Mouse (Mus musculus): Measurements from ENCODE around the gene Ifit1bl2.
"Not testable (repeated sequence)": the region's sequence is repeated elsewhere in the genome, so short reads cannot be mapped to it uniquely, and the experiment has no call there.

The Ifit1bl2 gene

DNA sequence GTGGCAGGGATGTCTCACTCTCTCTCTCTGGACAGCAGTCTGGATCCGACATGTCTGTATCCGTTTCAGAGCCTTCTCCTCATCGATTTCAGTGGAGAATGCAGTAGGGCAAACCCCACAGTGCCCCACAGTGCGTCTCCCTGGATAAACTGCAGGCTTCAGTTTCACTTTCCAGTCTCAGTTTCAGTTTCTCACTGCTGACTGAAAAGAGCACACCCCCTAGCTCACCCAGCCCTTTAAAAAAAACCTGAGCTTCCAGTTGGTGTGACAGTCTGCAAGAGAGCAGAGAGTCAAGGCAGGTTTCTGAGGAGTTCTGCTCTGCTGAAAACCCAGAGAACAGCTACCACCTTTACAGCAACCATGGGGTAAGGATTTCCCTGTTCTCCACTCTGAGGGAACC, at the start of gene Ifit1bl2, which contains the start of gene Ifit1:
Gene Ifit1bl2, minus strand, starts transcription at position 121 of the 400 bp plus-strand sequence.
Gene Ifit1, plus strand, starts transcription at position 249 of the 400 bp plus-strand sequence.
- DNase-seq, result no peak

DNA sequence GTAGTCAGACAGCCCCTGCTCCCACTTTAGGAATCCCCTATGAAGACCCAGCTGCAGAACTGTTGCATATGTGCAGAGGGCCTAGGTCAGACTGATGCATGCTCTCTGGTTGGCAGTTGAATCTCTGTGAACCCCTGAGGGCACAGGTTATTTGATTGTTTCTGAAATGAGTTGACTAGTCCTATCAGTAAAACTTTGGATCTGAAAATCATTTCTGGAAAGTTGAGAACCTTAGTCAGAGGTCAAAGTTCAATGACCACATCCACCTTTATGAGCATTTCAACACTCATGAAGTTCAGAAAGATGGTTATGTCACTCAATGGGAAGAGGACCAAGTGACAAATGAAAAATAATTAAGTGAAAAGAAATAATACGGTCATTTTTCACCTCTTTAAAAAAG, 45.0 kb upstream of the Ifit1bl2 start:
- no peak for DNase-seq

DNA sequence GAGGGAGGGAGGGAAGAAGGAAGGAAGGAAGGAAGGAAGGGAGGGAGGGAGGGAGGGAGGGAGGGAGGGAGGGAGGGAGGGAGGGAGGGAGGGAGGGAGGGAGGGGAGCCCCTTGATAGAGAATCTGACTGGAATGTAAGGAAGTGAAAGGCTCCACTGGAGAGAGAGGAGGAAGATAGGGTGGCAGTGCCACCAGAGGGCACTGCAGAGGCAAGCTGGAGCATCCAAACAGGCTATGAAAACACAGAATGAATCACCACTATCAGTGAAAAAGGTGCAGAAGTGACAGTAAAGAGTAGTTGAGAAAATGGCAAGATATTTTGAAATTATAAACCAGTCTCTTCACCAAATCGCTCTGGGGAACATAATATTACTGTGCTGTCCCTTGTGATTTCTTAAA, 44.3 kb upstream of the Ifit1bl2 start:
- DNase-seq, result peak; percentile 25

DNA sequence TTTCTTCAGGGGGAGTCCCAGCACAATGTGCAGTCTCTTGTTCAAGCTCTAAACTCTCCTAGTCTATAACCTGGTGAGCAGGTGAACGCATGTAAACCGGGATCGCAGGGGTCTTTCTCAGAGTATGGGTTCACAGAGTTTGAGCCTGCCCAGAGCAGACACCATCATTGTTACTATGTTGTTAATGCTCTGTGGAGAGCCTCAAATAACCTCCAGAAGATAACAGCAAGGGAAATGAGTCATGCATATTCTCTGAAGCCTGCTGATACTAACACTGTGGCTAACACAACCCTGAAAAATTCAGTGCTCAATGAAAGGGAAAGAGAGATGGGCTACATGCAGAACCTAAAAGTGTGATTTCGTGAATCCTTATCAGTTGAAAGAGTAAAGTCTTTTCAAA, 37.9 kb upstream of the Ifit1bl2 start:
- no peak for DNase-seq

DNA sequence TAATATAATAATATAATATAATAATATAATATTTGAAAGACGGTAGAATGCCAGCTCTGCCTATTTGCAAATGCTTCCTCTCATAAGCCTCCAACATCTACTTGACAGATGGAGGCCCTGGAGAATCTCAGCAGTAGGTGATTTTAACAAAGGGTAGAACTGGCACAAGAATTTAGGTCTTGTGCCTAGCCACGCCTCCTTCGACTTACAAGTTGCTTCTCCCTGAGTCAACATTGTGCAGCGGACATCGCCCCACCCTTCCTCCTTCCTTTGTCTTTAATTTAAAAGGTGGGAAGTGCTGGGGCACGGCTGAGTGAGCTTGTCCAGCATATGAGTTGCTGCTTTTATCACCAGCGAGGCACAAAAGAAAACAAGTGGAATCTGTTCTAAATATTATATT, 32.9 kb upstream of the Ifit1bl2 start:
- DNase-seq, result no peak

DNA sequence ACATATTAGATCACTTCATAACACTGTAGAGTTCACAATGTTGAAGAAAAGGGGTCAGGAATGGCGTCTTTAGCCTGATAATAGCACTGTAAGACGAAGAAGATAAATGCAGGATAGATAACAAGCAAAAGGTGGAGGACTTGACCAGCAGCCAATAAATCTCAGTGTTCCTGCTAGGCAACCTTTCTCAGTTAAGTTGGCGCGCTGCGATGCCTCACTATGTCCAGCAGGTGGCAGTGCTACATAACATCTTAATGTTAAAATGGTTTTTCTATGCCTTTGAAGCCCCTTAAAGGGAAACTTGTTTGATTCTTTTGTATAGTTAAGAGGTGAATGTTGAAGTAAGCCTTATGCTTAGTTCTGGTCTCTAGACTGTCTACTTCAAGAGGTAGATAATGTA, 25.6 kb upstream of the Ifit1bl2 start:
- DNase-seq, result peak; percentile 44

DNA sequence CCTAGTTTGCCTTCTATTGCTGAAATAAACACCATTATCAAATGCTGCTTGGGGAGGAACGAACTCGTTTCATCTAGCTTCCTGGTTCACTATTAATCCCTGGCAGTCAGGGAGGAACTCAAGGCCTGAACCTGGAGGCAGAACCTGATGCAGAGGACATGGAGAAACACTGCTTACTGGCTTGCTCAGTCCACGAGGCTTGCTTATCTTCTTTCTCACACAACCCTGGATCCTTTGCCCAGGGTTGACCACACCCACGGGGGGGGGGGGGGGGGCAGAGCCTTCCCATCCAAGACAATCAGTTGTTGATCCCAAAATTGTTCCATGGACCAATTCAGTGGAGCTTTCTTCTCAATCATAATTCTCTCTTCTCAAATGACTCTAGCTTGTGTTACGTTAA, 22.2 kb upstream of the Ifit1bl2 start:
- no peak for DNase-seq

DNA sequence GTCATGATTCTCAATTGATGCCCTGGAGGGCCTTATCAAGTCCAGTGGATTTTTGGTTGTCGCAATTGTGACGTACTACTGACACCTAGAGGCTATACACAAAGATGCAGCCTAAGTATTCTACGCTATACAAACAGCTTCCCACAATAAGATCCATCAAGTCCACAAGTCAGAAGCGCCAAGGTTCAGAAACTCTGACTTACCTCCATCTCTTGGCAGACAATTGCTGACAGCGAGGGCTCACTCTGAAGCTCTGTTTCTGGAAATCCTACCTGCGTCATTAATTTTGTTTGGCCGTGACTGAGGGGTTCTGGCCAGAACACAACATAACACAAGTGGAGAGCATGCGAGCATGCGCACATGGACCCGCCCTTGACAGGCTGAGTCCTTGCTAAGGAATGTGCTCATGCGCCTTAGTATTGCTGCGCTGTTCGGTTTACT, 21.5 kb upstream of the Ifit1bl2 start:
- DNase-seq, result peak; percentile 53

DNA sequence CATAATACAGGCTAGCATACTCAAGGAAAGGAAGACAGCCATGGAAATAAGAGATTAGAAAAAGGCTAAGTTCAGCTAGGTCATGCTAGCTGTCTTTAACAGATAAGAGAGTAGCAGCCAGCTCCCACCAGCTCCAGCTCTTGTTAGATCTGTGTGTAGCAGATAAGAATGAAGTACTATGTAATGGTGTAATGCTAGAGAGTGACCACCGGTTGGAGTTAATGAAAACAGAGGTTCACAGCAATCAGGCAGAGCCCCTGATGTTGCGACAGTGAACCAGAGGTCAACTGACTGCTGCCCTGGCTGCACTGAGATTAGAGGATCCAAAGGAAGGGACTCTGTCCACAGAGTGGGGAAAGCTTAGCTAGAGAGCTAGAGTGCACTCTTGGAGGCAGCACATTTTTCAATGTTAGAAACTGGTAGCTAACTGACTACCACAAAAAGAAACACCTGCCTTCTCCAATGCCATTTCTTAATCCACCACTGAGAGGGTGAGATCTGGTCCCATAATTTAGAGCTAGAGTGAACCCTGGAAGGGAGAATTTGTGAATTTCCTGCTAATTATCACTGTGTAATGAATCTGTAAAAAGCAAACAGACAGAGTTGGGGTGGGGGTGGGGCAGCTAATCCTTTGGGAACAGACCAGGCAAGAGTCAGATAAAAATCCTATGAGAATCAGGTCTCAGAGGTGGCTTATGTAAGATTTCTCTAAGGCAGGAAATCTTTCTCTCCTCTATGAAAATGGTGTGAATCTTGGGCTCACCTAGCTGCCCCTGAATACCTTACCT, 16.2 kb upstream of the Ifit1bl2 start:
- no peak for DNase-seq

DNA sequence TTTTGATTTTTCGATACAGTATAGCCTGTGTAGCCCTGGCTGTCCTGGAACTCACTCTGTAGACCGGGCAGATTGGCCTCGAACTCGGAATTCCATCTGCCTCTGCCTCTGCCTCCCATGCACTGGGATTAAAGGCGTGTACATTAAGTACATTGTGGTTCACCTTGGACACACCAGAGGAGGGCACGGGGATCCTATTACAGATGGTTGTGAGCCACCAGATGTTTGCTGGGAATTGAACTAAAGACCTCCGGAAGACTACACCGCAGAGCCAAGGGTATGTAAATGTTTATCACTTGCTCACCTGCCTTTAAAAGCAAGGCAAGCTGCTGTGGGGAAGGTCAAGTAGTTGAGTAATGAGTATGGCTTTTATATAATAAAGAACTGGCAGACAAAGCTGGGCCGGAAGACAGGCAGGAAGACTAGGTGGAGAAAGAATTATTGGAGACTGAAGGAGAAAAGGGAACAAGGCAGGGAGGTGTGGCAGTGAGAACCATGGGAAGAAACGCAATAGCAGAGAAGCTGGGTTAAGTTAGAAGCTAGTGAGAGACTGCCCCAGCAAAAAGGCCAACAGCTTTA, 14.8 kb upstream of the Ifit1bl2 start:
- DNase-seq, result no peak

DNA sequence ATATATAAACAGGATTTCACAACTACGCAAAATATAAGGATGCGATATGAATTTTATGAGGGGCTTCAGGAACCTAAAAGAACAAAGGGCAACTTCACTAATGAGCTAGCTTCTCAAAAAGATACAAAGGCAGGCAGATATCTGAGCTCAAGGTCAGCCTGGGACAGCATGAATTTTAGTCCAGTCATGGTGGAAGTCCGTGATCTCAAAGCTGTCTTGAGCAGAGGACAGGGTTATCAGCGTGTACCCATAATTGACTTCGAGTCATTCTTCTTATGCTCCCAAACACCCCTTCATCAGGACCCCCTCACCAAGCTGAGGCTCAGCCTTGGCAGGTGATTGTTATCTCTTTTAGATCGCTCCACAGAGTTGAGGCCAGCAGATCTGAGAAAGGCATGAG, 10.5 kb upstream of the Ifit1bl2 start:
- DNase-seq, result no peak

DNA sequence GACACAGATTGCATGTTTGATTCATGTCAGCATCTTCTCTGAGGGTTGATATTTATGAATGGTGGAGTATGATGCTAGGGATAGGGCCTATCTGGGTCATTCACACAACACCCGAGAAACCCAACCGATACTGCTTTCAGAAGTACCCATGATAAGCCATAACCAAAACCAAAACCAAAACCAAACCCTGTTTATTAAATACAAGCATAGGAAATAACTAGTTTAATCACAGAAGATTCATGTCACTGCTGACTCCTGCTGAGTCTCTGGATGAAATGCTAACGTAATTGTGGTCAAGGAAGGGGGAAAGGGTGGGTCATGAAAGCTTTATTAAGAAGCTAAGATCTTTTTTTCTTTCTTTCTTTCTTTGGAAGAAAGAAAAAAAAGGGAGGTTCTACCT, 9.7 kb upstream of the Ifit1bl2 start:
- DNase-seq, result no peak

DNA sequence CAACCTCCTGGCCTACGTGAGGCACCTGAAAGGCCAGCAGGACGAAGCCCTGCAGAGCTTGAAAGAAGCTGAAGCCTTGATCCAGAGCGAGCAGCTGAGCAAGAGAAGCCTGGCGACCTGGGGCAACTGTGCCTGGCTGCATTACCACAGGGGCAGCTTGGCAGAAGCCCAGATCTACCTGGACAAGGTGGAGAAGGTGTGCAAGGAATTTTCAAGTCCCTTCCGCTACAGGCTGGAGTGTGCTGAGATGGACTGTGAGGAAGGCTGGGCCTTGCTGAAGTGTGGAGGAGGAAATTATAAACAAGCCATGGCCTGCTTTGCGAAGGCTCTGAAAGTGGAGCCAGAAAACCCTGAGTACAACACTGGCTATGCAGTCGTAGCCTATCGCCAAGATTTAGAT, 7.1 kb upstream of the Ifit1bl2 start:
- DNase-seq, result not testable (repeated sequence)

DNA sequence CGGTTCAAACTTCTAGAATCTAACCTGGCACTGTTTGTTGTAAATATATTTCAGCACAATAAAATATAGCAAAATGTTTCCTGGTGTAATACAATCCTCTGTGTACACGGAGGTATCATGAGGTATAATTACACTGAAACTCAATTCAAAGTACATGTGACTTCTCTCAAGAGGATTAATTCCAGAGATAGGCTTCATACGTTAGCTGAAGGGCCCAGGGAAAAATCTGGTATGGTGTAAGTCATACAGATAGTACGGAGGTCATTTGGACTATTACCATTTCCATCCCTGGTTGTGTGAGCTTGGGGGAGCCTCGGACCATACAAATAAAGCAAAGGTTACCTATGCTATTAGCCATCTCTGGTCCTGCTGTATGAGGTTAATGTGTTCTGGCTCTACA, 2.1 kb upstream of the Ifit1bl2 start:
- DNase-seq, result no peak

DNA sequence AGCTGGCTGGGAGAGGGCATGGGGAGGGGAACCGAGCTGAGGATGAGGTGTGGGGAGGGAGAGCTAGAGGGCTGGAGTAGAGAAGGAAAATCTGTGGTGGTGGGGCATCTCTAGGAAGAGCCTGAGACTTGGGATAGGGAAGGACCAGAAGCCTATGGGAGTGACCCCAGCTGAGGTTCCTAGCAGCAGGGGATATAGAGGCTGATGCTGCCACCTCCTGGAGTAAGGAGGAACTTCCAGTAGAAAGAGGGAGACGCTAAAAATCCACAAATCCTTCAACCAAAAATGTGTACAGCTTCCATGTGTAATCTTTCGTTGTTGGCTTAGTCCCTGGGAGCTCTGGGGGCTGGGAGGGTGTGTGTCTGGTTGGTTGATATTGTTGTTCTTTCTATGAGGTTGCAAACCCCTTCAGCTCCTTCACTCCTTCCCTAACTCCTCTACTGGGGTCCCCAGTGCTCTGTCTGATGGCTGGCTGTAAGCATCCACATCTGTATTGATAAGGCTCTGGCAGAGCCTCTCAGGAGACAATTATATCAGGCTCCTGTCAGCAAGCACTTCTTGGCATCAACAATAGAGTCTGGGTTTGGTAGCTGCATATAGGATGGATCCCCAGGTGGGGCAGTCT, 3.5 kb downstream of the Ifit1bl2 start:
- peak; percentile 36 for DNase-seq

DNA sequence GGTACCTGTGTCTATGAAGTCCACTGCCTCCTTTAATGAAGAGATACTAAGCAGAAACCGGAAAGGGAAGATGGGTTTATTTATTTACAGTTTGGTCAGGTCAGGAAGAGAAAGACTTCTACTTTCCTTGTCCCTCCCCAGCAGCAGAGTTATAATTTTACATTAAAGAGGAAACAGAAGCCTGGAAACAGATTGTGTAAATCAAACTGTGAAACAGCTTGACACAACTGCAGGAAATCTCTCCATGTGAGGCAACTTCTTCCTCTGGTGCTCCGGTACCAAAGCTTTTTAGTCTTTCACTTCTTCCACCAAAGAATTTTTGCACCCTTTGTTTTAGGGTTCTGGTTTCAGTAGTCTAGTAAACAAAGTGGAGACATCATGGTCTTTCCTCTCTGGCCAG, 7.1 kb downstream of the Ifit1bl2 start:
- DNase-seq, result no peak

DNA sequence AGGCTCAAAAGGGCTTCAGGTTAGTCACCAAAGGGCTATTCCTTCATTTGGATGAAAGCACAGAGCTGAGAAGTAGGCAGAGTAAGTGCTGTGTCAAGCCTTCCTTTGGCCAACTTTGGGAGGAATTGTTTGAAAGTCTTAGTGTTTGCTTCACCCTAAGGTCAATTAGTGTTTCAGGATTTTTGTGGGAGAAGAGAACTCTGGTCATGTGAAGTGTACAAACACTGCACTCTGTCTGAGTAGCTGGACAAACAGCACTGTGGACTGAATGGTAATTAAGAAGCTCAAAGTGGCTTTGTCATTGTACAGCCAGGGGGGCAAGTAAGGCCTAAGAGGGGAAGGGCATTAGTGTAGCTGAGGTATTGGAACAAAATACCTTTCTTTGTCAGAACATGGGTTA, 9.1 kb downstream of the Ifit1bl2 start:
- no peak for DNase-seq

DNA sequence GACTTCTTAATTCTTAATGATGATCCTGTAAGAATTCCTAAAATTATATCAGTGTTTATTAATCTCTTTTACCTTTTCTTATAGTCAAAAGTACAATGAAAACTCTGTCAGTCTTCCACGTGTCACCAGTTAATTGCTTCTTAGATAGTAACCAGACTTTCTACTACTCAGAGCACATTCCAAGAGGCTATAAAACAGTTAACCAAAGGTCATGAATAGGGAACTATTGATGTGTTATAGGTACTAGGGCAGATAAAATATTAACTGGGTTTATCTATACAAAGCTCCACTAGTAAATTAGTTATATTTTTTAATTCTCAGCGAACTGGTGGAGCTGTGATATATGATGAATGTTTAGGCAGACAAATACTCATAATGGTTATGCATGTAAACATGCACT, 13.0 kb downstream of the Ifit1bl2 start:
- no peak for DNase-seq

DNA sequence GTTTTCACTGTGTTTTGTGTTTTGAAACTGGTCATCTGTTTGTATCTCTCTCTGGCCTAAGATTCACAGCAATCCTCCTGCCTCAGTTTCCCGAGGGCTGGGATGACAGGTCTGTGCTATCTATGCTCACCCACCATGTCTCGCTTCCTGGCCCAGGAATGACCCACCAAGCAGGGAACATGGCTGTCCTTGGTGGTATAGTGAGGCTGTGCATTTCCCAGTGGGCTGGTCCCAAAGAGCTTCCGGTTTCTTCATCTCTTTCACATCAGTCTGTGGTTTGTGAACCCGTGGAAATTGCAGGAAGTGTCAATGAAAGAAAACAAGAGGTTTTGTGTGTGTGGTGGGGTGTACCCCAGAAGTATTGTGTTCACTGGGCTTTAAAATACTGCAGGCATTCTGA, 15.9 kb downstream of the Ifit1bl2 start:
- DNase-seq, result no peak

DNA sequence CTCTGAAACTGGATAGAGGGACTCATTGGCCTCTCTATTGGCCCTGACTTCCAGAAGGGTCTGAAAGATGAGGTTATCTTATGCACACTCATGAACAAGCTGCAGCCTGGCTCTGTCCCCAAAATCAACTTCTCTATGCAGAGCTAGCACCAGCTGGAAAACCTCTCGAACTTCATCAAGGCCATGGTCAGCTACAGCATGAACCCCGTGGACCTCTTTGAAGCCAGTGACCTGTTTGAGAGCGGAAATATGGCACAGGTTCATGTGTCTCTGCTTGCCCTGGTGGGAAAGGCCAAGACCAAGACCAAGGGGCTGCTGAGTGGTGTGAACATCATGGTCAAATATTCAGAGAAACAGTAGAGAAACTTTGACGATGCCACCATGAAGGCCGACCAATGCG, 16.8 kb downstream of the Ifit1bl2 start:
- DNase-seq, result no peak

DNA sequence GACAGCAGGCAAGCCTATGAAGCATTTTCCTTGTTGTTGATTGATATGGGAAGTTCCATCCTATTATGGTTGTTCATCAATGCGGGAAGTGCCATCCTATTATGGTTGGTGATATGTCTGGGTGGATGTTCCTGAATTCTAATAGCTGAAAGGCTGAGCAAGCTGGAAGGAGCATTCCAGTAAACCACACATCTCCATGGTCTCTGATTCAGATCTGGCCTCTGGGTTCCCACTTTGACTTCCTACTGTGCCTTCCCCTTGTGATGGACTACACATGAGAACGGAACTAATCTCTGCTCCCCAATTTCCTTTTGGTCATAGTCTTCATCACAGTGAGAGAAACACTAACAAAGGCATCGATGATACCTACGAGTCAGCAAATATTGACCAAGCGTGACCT, 19.7 kb downstream of the Ifit1bl2 start:
- no peak for DNase-seq

DNA sequence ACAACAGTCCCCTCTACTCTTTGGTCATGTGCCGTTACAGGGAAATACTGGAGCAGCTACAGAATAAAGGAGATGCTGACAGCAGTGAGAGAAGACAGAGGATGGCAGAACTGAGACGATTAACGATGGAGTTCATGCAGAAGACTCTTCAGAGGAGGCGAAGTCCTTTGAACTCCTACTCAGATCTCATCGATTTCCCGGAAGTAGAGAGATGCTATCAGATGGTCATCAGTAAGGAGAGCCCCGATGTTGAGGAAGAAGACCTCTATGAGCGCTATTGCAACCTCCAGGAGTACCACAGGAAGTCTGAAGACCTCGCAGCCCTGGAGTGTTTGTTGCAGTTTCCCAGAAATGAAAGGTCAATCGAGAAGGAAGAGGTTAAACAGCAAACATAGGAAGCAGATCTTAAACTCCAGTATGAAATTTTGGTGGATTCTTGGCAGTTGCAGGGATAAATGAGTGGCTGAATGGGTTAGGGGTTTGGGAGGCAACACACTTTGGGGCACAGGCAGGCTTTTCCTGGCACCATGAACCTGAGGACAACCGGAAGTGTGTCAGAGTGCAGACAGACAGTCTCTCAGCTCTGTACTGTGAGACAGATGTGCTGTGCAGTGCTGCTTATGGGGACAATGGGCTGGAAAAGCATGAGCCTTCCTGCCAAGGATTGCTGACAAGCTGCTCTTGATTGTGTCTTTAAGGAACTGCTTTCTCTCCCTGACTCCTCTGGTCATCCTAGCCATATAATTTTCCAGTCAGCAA, 28.1 kb downstream of the Ifit1bl2 start:
- DNase-seq, result not testable (repeated sequence)

DNA sequence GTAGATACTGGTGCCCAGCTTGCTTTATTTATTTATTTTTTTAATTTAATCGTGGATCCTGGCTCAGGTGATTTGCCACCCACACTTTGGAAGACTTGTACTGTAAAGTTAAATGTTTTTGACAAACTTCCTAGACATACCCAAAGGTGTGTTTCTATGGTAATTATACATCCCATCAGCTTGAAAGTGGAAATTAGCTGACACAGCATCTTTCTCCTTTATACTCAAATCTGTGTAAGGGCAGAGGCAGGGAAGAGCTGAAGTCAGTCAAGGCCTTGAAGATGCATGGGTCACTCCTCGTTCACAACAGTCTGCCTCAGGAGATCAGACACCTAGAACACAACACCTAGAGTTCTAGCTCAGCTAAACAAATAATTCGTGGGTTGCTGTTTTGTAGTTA, 30.4 kb downstream of the Ifit1bl2 start:
- not testable (repeated sequence) for DNase-seq
